Mouse (Mus musculus) heart, adult 2 months (tissue): ENCODE results near the gene Acss3.

Experiments
- CTCF ChIP-seq: fragments of 200-600 bp; IDR thresholded peaks from 2 replicates; pipeline ENCODE4 v1.8.1; 2022; ENCODE audit warnings: antibody characterized with exemption, mild to moderate bottlenecking, moderate library complexity
- POLR2A ChIP-seq: fragments of 200-500 bp; IDR thresholded peaks from 2 replicates; pipeline ENCODE4 v1.6.1; 2011; ENCODE audit warnings: mild to moderate bottlenecking, low read depth, low read length, control low read depth; ENCODE audit not compliant: insufficient read depth

DNA sequence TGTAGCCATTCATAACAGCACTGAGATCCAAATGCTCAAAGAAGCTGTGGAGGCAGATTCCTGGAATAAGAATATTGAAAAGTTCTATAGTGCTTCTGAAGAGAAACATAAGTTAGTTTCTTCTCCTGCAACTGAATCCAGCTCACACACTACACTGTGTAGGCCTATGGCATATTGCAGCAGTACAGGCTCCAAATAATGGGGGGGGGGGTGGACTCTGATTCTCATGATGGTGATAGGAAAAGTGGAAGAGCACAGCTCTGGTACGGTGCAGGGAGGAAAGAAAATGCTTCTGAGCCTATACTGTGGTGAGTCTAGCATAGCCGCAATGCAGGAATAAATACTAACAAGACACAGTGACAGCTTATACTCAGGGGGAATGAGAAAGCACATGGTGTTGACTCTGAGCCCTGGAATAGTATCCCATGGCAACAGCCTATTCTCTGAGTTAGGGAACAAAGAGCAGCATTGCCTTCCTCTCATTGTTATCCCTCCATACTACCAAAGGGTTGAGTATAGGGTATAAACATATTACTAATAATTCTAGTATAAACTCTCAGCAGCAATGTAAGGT, 125.3 kb downstream of the Acss3 start:
- TF ChIP-seq CTCF (no peak), POLR2A (no peak)
